Comparison of ENCODE assay signal across 11 mouse cellular contexts in genomic region chr3:49867951-49868584, GRCm38 (mm10).
DNase-seq lines count a peak whose midpoint lies in the region; ATAC-seq and TF ChIP-seq lines count a peak whose summit lies in the region.
"Had no signal": no experiment of that assay in that cellular context is flagged by ENCODE, and none has a peak within 500 bp of the region (broad histone marks: within the 10 kb centered on the region; RNA-seq: fewer than 3 reads in every experiment).

No protein-coding gene starts in this region.

- H3K27me3 ChIP-seq in kidney, embryonic 15.5 days: no peaks in the 10 kb centered on the region
- H3K27me3 ChIP-seq in forebrain, embryonic 16.5 days (replicated peaks; ENCODE audit: control insufficient read depth, insufficient read depth, low read length): no peaks in the 10 kb centered on the region
- H3K27me3 ChIP-seq in limb, embryonic 14.5 days (ENCODE audit: control insufficient read depth, insufficient read depth, low read length): no peaks in the 10 kb centered on the region
- H3K27me3 ChIP-seq: Patski had no signal

- H3K9ac ChIP-seq in kidney, embryonic 15.5 days: no peak overlapping the region
- no peak overlapping the region for H3K9ac ChIP-seq in forebrain, embryonic 16.5 days (replicated peaks; ENCODE audit: low read depth, low read length)
- no peak overlapping the region for H3K9ac ChIP-seq in limb, embryonic 14.5 days (ENCODE audit: low read depth, low read length, severe bottlenecking)

- H3K4me3 ChIP-seq in kidney, embryonic 15.5 days (replicated peaks): no peak overlapping the region
- H3K4me3 ChIP-seq in forebrain, embryonic 16.5 days (replicated peaks; ENCODE audit: low read length): no peak overlapping the region
- no peak overlapping the region for H3K4me3 ChIP-seq in limb, embryonic 14.5 days (replicated peaks; ENCODE audit: low read length)

- ATAC-seq in kidney, embryonic 15.5 days (replicated peaks; ENCODE audit: low FRiP score): peak; percentile 24; the same call in 1 of the 2 replicates
- peak; percentile 63 for ATAC-seq in forebrain, embryonic 16.5 days
- ATAC-seq in limb, embryonic 14.5 days (ENCODE audit: low FRiP score, low read depth): peak; percentile 54
- ATAC-seq: Patski had no signal

- TF ChIP-seq POLR2A in limb, embryonic 14.5 days (IDR thresholded peaks at IDR 0.05; ENCODE audit: borderline replicate concordance, extremely low read depth, insufficient read depth, insufficient read length): no peak

- H3K4me2 ChIP-seq in kidney, embryonic 15.5 days: no peak overlapping the region
- H3K4me2 ChIP-seq in forebrain, embryonic 16.5 days (ENCODE audit: low read length): no peak overlapping the region
- H3K4me2 ChIP-seq in limb, embryonic 14.5 days (replicated peaks; ENCODE audit: low read depth, low read length, severe bottlenecking): no peak overlapping the region
- H3K4me2 ChIP-seq: heart, embryonic 11.5 days had no signal

- H3K9me3 ChIP-seq in kidney, embryonic 15.5 days (replicated peaks): no peaks in the 10 kb centered on the region
- H3K9me3 ChIP-seq in forebrain, embryonic 16.5 days (ENCODE audit: control insufficient read depth, low read length): no peaks in the 10 kb centered on the region
- H3K9me3 ChIP-seq in limb, embryonic 14.5 days (ENCODE audit: control insufficient read depth, low read length): no peaks in the 10 kb centered on the region

- peak overlapping the region; percentile 63 for H3K27ac ChIP-seq in kidney, embryonic 15.5 days
- H3K27ac ChIP-seq in forebrain, embryonic 16.5 days (ENCODE audit: low read length): no peak overlapping the region
- H3K27ac ChIP-seq in limb, embryonic 14.5 days (replicated peaks; ENCODE audit: low read depth, low read length): 0 out of 2 replicates have a peak overlapping the region, but pooled peaks have one; percentile 5

- peaks cover 22% of the 10 kb centered on the region for H3K4me1 ChIP-seq in kidney, embryonic 15.5 days
- H3K4me1 ChIP-seq in forebrain, embryonic 16.5 days (replicated peaks; ENCODE audit: control insufficient read depth, insufficient read depth, low read length): peaks cover 15% of the 10 kb centered on the region
- peaks cover 22% of the 10 kb centered on the region for H3K4me1 ChIP-seq in limb, embryonic 14.5 days (ENCODE audit: control insufficient read depth, insufficient read depth, low read length)

- DNase-seq in kidney, postnatal 14 days: no peak
- DNase-seq in limb, embryonic 14.5 days (ENCODE audit: low spot score): peak; percentile 40
- peak; percentile 47 for DNase-seq in retina, postnatal 1 day
- no peak for DNase-seq in frontal cortex, postnatal 25 days (ENCODE audit: low spot score in 2 of 2)
- DNase-seq in cerebellum, postnatal 14 days: no peak
- no peak for DNase-seq in ovary, postnatal 10 days (ENCODE audit: low spot score)
- DNase-seq: layer of hippocampus, adult 9-11 months had no signal

- WGBS in kidney, embryonic 15.5 days: 19% methylated on average over 4 of the region's 4 CpGs
- WGBS in forebrain, embryonic 16.5 days: 12% methylated on average over 4 of the region's 4 CpGs
- WGBS in limb, embryonic 14.5 days: 24% methylated on average over 4 of the region's 4 CpGs

- H3K36me3 ChIP-seq in kidney, embryonic 15.5 days: no peaks in the 10 kb centered on the region
- no peaks in the 10 kb centered on the region for H3K36me3 ChIP-seq in forebrain, embryonic 16.5 days (ENCODE audit: control insufficient read depth, insufficient read depth)
- H3K36me3 ChIP-seq in limb, embryonic 14.5 days (ENCODE audit: control insufficient read depth, insufficient read depth, low read length): no peaks in the 10 kb centered on the region

Comparison
In these comparisons a context has a peak if more than half of its experiments do, and no peak if none do; other contexts are left out.
1. DNase-seq: peak in limb, embryonic 14.5 days (single experiment) and retina, postnatal 1 day (single experiment); none in kidney, postnatal 14 days (single experiment), frontal cortex, postnatal 25 days (0 of 2), cerebellum, postnatal 14 days (0 of 2) and ovary, postnatal 10 days (single experiment).
2. Peak in every context shown above with its lines, with median percentiles within 50 percentile points of each other: ATAC-seq.